Mouse (Mus musculus) lung, embryonic 16.5 days (tissue): ENCODE data around the gene Smyd3. TPM values are rescaled to one million over a fixed set of nuclear protein-coding genes. Genes with fewer than 3 reads are reported as not detected.

ENCODE experiments used
- ATAC-seq: fragments of 200-750 bp; cut with Nextera tagmentation; 2 replicates; pipeline ENCODE4 v1.8.0; 2017; ENCODE audit warnings: low read depth, mild to moderate bottlenecking, moderate library complexity
- H3K27ac ChIP-seq: fragments of 300-500 bp; sonication (generic); 2 replicates; pipeline ENCODE4 v1.5.1; 2014; ENCODE audit warnings: mild to moderate bottlenecking, control low read depth, low read length
- H3K27me3 ChIP-seq: fragments of 300-500 bp; sonication (generic); 2 replicates; pipeline ENCODE4 v1.6.1; 2014; ENCODE audit warnings: low read depth, low read length, mixed read lengths; ENCODE audit not compliant: control insufficient read depth, insufficient read depth
- H3K36me3 ChIP-seq: fragments of 300-500 bp; sonication (generic); 2 replicates; pipeline ENCODE4 v1.6.1; 2014; ENCODE audit warnings: low read length; ENCODE audit not compliant: control insufficient read depth, insufficient read depth
- H3K4me1 ChIP-seq: fragments of 300-500 bp; sonication (generic); replicated peaks from 2 replicates; pipeline ENCODE4 v1.6.1; 2014; ENCODE audit warnings: low read length, mixed read lengths; ENCODE audit not compliant: control insufficient read depth, insufficient read depth
- H3K4me2 ChIP-seq: fragments of 300-500 bp; sonication (generic); 2 replicates; pipeline ENCODE4 v1.6.1; 2014; ENCODE audit warnings: low read depth, low read length, control low read depth
- H3K4me3 ChIP-seq: fragments of 300-500 bp; sonication (generic); 2 replicates; pipeline ENCODE4 v1.5.1; 2014; ENCODE audit warnings: mild to moderate bottlenecking, low read length, control low read depth
- H3K9ac ChIP-seq: fragments of 300-500 bp; sonication (generic); 2 replicates; pipeline ENCODE4 v1.6.1; 2014; ENCODE audit warnings: low read length, control low read depth
- H3K9me3 ChIP-seq: fragments of 300-500 bp; sonication (generic); 2 replicates; pipeline ENCODE4 v1.6.1; 2016; ENCODE audit warnings: low read length; ENCODE audit not compliant: control insufficient read depth
- WGBS: fragments of 180-500 bp; shearing (Covaris S2); extraction: QIAGEN DNeasy Blood & Tissue Kit; methylation state at CpG from one replicate; pipeline ENCODE4 v1.1.7; 2014; 5-methylcytosine and 5-hydroxymethylcytosine counted together
- polyA plus RNA-seq: library from polyadenylated mRNA; unstranded; fragments of >200 nt; fragmentation: Nextera tagmentation; extraction: Ambion mirVana; gene quantifications from 2 replicates; pipeline ENCODE4 v1.2.1, GENCODE M21; 2015

Gene Smyd3
- polyA plus RNA-seq, 1 experiment from 2014 or later, result 16.8 TPM

DNA sequence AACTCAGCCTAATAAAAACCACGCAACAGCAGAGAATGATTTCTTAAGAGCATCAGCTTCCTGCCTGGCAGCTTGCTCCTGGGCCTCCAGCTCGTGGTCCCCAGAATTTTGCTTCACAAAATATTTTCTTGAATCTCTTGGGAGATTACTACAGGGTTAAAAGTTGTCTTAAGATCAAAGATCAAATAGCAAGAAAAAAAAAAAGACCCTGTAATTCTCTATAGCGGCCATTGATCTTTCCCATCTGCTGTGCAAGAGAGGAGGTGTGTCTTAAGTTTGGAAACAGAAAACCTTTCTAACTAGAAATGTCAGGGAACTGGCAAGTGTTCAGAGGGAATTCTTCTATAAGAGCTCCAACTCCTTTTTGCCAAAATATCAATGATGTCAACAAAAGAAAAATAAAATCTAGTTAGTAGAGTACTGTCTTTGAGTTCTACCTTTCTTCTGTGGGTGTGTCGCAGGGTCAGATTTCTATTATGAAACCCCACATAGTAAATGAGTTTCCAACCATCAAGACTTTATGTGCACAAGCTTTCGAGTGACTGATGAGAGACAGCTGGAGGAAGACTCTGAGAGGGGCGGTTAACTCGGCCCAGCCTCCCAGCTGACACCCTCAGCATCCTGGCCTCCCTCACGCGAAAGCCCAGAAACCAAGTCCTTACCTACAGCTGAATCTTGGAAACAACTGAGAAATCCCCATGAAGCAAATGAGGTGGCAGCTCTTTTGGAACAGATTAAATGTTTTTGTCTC, 59.4 kb downstream of the Smyd3 start:
- Histone ChIP-seq H3K4me1 (peaks cover 3% of the 10 kb centered on the region; the same call in 1 of the 2 replicates), H3K27me3 (no peaks in the 10 kb centered on the region), H3K9me3 (no peaks in the 10 kb centered on the region), H3K36me3 (no peaks in the 10 kb centered on the region), H3K4me3 (no peak overlapping the region), H3K27ac (peak overlapping the region; percentile 50), H3K9ac (no peak overlapping the region), H3K4me2 (no peak overlapping the region)
- 23% methylated on average over 9 of the region's 9 CpGs for WGBS
- ATAC-seq, result peak; percentile 93

DNA sequence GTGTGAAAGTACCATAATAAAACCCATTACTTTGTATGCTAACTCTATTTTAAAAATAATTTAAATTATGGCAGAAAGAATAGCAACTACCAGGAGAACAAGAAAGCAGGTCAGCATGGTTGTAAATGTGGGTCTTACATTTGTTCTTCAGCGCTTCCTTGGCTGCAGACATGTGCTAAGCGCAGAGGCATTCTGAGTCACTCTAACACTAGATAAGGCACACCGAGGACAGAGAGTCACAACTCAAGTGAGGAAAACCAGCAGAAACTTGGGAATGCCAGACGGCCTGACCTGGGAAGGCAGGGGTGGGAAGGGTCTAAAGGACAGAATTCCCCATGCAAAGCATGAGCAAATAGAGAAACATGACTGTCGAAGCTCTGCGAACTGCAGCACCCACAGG, 63.2 kb downstream of the Smyd3 start:
- no peak for ATAC-seq
- no peak overlapping the region for H3K27ac ChIP-seq
- H3K27me3 ChIP-seq, result no peaks in the 10 kb centered on the region
- no peaks in the 10 kb centered on the region for H3K9me3 ChIP-seq
- peaks cover 6% of the 10 kb centered on the region; the same call in 1 of the 2 replicates for H3K4me1 ChIP-seq
- H3K4me3 ChIP-seq, result no peak overlapping the region
- no peaks in the 10 kb centered on the region for H3K36me3 ChIP-seq
- H3K4me2 ChIP-seq, result no peak overlapping the region
- 51% methylated on average over 6 of the region's 6 CpGs for WGBS
- no peak overlapping the region for H3K9ac ChIP-seq

DNA sequence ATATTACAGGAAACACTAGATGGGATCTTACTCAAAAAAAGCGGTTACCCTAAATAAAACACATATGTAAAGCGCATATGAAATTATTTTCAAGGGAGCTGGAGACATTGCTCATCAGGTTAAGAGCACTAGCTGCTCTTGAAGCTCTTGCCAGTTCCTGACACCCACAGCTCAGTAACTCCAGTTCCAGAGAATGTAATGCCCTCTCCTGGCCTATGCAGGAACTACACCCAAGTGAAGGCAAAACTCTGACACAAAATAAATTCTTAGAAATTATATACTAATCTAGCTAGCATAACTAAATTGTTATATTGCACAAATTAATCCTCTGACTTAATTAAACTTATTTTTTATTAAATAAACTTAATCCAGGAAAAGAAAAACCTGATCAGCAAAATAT, 66.6 kb downstream of the Smyd3 start:
- H3K9ac ChIP-seq, result no peak overlapping the region
- H3K27me3 ChIP-seq, result no peaks in the 10 kb centered on the region
- H3K9me3 ChIP-seq, result no peaks in the 10 kb centered on the region
- peaks cover 8% of the 10 kb centered on the region; the same call in 1 of the 2 replicates for H3K4me1 ChIP-seq
- WGBS, result 91% methylated on average over 2 of the region's 2 CpGs
- no peak overlapping the region for H3K4me3 ChIP-seq
- H3K4me2 ChIP-seq, result no peak overlapping the region
- H3K36me3 ChIP-seq, result no peaks in the 10 kb centered on the region
- no peak overlapping the region for H3K27ac ChIP-seq
- ATAC-seq, result no peak

DNA sequence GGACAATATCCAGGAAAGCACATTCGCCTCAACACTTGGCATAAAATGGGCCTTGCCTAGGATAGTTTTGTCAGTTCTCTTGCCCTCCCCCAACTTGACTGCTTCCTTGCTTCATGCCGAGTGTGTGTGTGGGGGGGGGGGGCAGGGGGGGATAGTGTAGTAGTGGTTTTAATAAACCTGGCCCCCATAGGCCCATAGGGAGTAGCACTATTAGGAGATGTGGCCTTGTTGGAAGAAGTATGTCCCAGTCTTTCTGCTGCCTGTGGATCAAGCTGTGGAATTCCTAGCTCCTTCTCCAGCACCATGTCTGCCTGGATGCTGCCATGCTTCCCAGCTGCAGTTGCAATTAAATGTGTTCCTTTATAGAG, 71.0 kb downstream of the Smyd3 start:
- H3K4me3 ChIP-seq, result no peak overlapping the region
- H3K4me2 ChIP-seq, result peak overlapping the region; percentile 30; the same call in 1 of the 2 replicates
- H3K9ac ChIP-seq, result no peak overlapping the region
- ATAC-seq, result 0 out of 2 replicates have a peak, but pooled peaks have one; percentile 13
- H3K27ac ChIP-seq, result no peak overlapping the region; the same call in 1 of the 2 replicates
- H3K36me3 ChIP-seq, result no peaks in the 10 kb centered on the region
- no peaks in the 10 kb centered on the region for H3K27me3 ChIP-seq
- no peaks in the 10 kb centered on the region for H3K9me3 ChIP-seq
- H3K4me1 ChIP-seq, result peaks cover 2% of the 10 kb centered on the region; the same call in 1 of the 2 replicates
- 27% methylated on average over 2 of the region's 2 CpGs for WGBS

DNA sequence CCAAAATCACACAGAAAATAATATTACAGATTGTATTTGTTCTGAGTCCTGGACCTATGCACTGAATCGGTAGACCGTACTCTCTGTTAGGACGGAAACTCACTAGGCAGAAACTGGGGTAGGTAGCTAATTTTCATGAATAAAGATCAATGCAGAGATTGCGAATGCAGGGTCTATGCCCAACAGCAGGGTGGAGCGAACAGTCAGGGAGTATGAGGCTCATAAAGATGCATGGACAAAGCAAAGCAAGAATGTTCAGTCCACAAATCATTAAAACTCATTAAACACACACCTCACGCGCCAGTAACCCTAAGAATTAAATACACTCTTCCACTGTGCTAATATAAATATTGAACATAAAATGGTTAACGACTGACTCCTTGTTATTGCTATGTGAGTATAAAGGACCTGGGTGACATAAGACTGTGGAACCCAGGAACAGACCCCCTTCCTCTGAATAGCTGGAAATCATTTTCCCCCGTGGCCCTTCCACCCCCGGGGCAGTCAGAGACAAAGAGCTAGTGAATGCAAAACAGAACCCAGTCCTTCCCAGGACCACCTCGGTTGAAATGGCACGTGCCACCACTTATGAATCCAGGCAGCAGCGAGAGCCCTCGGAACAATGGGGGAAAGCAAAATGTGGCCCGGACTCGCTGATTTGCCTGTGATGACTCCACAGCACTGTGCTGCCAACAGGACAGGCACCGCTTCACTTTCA, 71.6 kb downstream of the Smyd3 start:
- 43% methylated on average over 17 of the region's 17 CpGs for WGBS
- no peak overlapping the region for H3K27ac ChIP-seq
- peak; percentile 87 for ATAC-seq

DNA sequence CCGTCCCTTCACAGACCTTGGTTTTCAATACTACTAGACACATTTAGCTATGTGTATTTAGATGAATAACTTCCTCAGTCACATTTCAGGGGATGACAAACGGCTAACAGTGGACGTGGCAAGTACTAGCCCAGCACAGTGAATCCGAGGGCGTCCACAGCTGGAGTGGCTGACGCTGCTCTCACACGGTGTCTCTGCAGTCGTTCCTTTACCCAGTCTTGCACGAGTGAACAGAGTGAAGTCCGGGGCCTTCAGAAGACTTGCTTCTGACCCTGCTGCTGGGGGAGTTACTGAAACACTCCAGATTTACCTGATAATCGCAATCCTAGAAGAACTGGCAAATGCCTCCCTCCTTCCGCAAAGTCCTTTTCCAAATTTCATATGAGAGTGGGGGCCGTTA, 74.0 kb downstream of the Smyd3 start:
- ATAC-seq, result no peak
- Histone ChIP-seq H3K27me3 (no peaks in the 10 kb centered on the region), H3K27ac (no peak overlapping the region), H3K4me3 (no peak overlapping the region), H3K4me2 (no peak overlapping the region), H3K4me1 (peaks cover 2% of the 10 kb centered on the region; the same call in 1 of the 2 replicates), H3K36me3 (no peaks in the 10 kb centered on the region), H3K9me3 (no peaks in the 10 kb centered on the region), H3K9ac (no peak overlapping the region)
- 66% methylated on average over 13 of the region's 13 CpGs for WGBS

More for the DNA sequence above, 71.6 kb downstream of the Smyd3 start:
- H3K4me1 ChIP-seq, result peaks cover 2% of the 10 kb centered on the region; the same call in 1 of the 2 replicates
- 0 out of 2 replicates have a peak overlapping the region, but pooled peaks have one; percentile 17 for H3K9ac ChIP-seq
- no peak overlapping the region for H3K4me3 ChIP-seq
- no peaks in the 10 kb centered on the region for H3K36me3 ChIP-seq
- H3K4me2 ChIP-seq, result peak overlapping the region; percentile 30
- no peaks in the 10 kb centered on the region for H3K9me3 ChIP-seq
- no peaks in the 10 kb centered on the region for H3K27me3 ChIP-seq

- no peak for ATAC-seq
- Histone ChIP-seq H3K4me3 (no peak overlapping the region), H3K36me3 (no peaks in the 10 kb centered on the region), H3K4me1 (peaks cover 2% of the 10 kb centered on the region; the same call in 1 of the 2 replicates), H3K27me3 (no peaks in the 10 kb centered on the region), H3K9me3 (no peaks in the 10 kb centered on the region), H3K4me2 (no peak overlapping the region), H3K27ac (no peak overlapping the region), H3K9ac (no peak overlapping the region)
- WGBS, result 64% methylated on average over 8 of the region's 8 CpGs
Observed at GRCm38 (mm10) chr1:179443423-179443822, 74.4 kb downstream of the Smyd3 start.

DNA sequence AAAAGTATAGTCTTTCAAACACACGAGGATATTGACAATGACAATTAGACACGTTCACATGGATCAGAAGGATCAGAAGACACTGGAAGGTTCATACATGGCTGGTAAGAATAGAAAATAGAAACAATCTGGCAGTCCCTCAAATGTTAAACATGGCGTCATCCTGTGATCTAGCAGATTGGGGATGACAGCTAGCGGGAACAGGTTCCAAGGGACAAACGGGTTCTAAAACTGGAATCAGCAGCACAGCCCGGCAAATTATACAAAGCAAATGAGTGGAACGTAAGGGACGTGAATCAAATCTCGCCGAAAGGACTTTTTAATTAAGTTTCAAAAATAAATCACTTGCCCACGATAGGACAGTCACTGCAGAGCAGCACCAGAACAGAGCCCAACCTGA, 81.2 kb downstream of the Smyd3 start:
- Histone ChIP-seq H3K27ac (no peak overlapping the region), H3K4me2 (no peak overlapping the region), H3K4me1 (no peaks in the 10 kb centered on the region), H3K4me3 (no peak overlapping the region), H3K9ac (no peak overlapping the region), H3K9me3 (no peaks in the 10 kb centered on the region), H3K27me3 (no peaks in the 10 kb centered on the region), H3K36me3 (no peaks in the 10 kb centered on the region)
- 84% methylated on average over 11 of the region's 11 CpGs for WGBS
- ATAC-seq, result no peak

GRCm38 (mm10) chr1:179434443-179435260, 83.2 kb downstream of the Smyd3 start:
- ATAC-seq, result no peak
- 79% methylated on average over 11 of the region's 11 CpGs for WGBS

More at GRCm38 (mm10) chr1:179434443-179435260, 83.2 kb downstream of the Smyd3 start:
- no peak overlapping the region for H3K27ac ChIP-seq
- H3K4me3 ChIP-seq, result no peak overlapping the region
- no peaks in the 10 kb centered on the region for H3K9me3 ChIP-seq
- no peaks in the 10 kb centered on the region for H3K27me3 ChIP-seq
- no peaks in the 10 kb centered on the region for H3K36me3 ChIP-seq
- H3K4me1 ChIP-seq, result no peaks in the 10 kb centered on the region
- H3K4me2 ChIP-seq, result no peak overlapping the region
- H3K9ac ChIP-seq, result no peak overlapping the region
